Mouse (Mus musculus) c-Kit-positive CD71-negative TER-119-negative erythroid progenitor cells, embryonic 14.5 days (primary cell): ENCODE measurements at regions not wholly inside any gene's neighbourhood (a gene's known extent, or its start where the extent isn't known, plus 50 kb on each side); places are given as distances from the start of the nearest gene placed in this dataset.

Experiments
- DNase-seq: peaks from one replicate; pipeline ENCODE4 v3.0.0-alpha.2; 2013; ENCODE audit warnings: low read depth

GRCm38 (mm10) chr4:74466081-74466480 is 223.8 kb downstream of the Kdm4c start:
- DNase-seq, result no peak

DNA sequence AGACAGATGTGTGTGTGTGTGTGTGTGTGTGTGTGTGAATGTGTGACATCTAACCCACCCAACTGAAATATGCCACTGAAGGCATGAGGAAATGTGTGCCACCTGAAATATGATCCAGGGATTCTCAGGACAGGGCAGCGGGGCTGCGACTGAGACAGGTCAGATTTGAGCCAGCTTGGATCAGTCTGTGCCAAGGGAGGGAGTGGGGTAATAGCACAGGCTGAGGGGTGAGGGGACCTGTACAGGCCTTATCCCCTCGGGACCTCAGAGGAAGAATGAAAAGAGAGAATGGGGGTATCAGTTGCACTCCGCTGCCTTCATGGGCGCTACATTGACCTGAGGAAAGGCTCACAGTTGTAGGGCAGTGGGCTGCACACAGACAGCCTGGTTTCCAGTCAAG is 270.2 kb downstream of the Kdm4c start:
- DNase-seq, result no peak

GRCm38 (mm10) chr4:74553888-74554287 is 311.6 kb downstream of the Kdm4c start:
- no peak for DNase-seq

DNA sequence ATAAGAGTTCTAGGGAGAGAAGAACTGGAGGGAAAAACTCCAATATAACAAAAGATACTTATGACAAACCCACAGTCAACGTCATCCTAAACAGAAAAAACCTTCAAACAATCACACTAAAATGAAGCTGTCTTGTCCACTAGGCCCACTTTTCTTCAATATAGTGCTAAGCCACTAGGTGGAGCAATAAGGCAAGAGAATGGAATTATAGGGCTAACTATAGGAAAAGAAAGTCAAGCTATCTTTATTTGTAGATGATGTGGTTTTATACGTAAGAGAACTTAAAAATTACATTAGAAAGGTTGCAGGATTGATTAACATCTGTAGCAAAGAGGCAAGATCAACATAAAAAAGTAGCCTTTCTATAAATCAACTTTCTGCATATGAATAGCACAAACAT is 321.3 kb downstream of the Kdm4c start:
- peak; percentile 8 for DNase-seq

DNA sequence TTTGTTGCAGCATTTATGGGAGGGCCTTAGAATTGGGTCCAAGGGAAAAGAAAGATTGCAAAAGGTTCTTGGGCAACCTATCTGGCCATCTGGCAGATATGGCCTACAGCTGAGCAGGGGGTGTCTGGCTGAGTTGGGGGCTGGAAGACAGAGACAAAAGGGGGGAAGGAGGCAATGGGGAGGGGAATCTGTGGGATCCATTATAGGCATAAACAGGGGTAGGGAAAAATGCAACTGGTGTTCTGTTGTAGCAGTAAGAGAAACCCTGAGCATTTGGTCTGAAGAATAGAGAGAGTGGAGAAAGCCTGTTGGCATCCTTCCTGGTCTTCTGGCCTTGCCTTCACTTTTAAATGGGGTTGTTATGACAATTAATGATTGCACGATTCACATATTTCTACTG is 344.1 kb downstream of the Kdm4c start:
- no peak for DNase-seq

GRCm38 (mm10) chr4:74587125-74587524 is 344.8 kb downstream of the Kdm4c start:
- no peak for DNase-seq

GRCm38 (mm10) chr4:74588761-74589160 is 346.5 kb downstream of the Kdm4c start:
- DNase-seq, result no peak

DNA sequence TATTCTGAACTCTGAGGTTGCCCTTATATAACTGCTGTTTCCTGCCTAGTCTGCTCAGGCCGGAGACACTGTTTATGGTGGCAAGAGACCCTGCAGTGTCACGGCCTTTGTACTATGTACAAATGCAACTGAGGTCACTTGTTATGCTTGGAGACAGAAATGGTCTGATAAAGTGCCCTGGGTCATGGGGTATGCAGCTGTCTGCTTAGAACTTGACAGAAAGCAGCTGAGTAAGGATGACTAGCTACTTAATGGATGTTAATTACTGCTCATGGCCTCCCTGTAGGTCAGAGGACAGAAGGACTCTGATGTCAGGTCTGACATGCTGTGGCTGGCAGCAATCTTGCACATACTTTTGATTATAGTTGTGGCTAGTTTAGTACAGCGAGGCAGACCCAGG is 370.7 kb downstream of the Kdm4c start:
- no peak for DNase-seq
